ENCODE assay signal across 19 mouse cellular contexts in the genomic region with DNA sequence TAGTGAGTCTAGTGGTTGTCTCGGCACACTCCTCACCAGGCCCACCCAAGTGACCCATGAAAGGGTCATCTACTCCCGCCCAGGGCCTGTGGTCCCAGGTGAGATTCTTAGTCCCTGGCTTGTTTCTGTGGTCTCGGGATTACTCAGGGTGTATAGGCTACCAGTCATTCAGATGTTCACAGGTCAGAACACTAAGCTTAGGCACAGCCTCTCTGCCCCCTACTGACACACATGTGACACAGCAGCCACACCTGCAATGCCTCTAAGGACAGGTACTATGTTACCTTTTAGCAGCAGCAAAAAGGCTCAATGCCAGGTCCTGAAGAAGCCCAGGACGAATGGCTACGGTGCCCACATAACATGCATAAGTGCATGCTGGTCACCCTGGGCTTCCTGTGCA.
DNase-seq lines count a peak whose midpoint lies in the region; ATAC-seq and TF ChIP-seq lines count a peak whose summit lies in the region.
"Had no signal": no experiment of that assay in that cellular context is flagged by ENCODE, and none has a peak within 500 bp of the region (broad histone marks: within the 10 kb centered on the region; RNA-seq: fewer than 3 reads in every experiment).

No protein-coding gene starts in this region.

- intact Hi-C loops in left cerebral cortex, adult 2 months (cut with DNase I), result loop anchor here (5.0 kb wide), 1 partner anchor 96 kb away; no protein-coding TSS in a partner anchor
- intact Hi-C loops in left cerebral cortex, postnatal 14 days (cut with DNase I), result loop anchor here (10.0 kb wide), 2 partner anchors 94 to 204 kb away; partner anchors contain the start of gene Pla2g10

- H3K27ac ChIP-seq in forebrain, postnatal 0 days (ENCODE audit: low read depth, low read length), result no peak overlapping the region
- H3K27ac ChIP-seq in forebrain, embryonic 11.5 days (ENCODE audit: low read depth, low read length), result no peak overlapping the region
- H3K27ac ChIP-seq in left cerebral cortex, adult 2 months, result no peak overlapping the region
- no peak overlapping the region for H3K27ac ChIP-seq in hindbrain, embryonic 14.5 days
- H3K27ac ChIP-seq: forebrain, embryonic 15.5 days; neural tube, embryonic 13.5 days had no signal

- 81% methylated on average over 5 of the region's 5 CpGs for WGBS in forebrain, postnatal 0 days
- WGBS in forebrain, embryonic 11.5 days, result 87% methylated on average over 5 of the region's 5 CpGs
- 80% methylated on average over 5 of the region's 5 CpGs for WGBS in hindbrain, embryonic 14.5 days

- DNase-seq in forebrain, postnatal 0 days, result no peak
- no peak for DNase-seq in forebrain, embryonic 11.5 days (ENCODE audit: low spot score)
- no peak for DNase-seq in left cerebral cortex, adult 2 months (ENCODE audit: extremely low spot score in 1 of 2, low spot score in 2 of 2)
- DNase-seq in left cerebral cortex, postnatal 14 days (ENCODE audit: low spot score in 2 of 2), result no peak
- DNase-seq in 416B (ENCODE audit: low read depth), result peak; percentile 4
- DNase-seq in R1 (ENCODE audit: low read depth, low spot score), result peak; percentile 39
- no peak for DNase-seq in ovary, postnatal 36 days (ENCODE audit: low spot score)
- DNase-seq in hindbrain, embryonic 14.5 days (ENCODE audit: low spot score), result no peak
- DNase-seq: cerebellum, adult 11 months; cerebellum, postnatal 14 days; embryo, embryonic 11 days; kidney, postnatal 14 days; layer of hippocampus, adult 9-11 months; lung, postnatal 10 days; right cerebral cortex, postnatal 14 days; thymus, postnatal 36 days had no signal

- H3K4me2 ChIP-seq in forebrain, postnatal 0 days (ENCODE audit: low read depth), result no peak overlapping the region
- no peak overlapping the region for H3K4me2 ChIP-seq in forebrain, embryonic 11.5 days (ENCODE audit: low read depth, low read length, severe bottlenecking)
- H3K4me2 ChIP-seq in hindbrain, embryonic 14.5 days (replicated peaks), result no peak overlapping the region
- H3K4me2 ChIP-seq: forebrain, embryonic 15.5 days; neural tube, embryonic 13.5 days had no signal

- H3K9me3 ChIP-seq in forebrain, postnatal 0 days (ENCODE audit: low read length), result no peaks in the 10 kb centered on the region
- no peaks in the 10 kb centered on the region for H3K9me3 ChIP-seq in forebrain, embryonic 11.5 days (ENCODE audit: control insufficient read depth, low read length)
- no peaks in the 10 kb centered on the region for H3K9me3 ChIP-seq in hindbrain, embryonic 14.5 days (ENCODE audit: control insufficient read depth, low read length)
- H3K9me3 ChIP-seq: forebrain, embryonic 15.5 days; neural tube, embryonic 13.5 days had no signal

- H3K4me3 ChIP-seq in forebrain, postnatal 0 days (ENCODE audit: low read depth, low read length), result no peak overlapping the region
- no peak overlapping the region for H3K4me3 ChIP-seq in forebrain, embryonic 11.5 days (ENCODE audit: low read depth, low read length)
- no peak overlapping the region for H3K4me3 ChIP-seq in left cerebral cortex, adult 2 months
- no peak overlapping the region for H3K4me3 ChIP-seq in hindbrain, embryonic 14.5 days (replicated peaks; ENCODE audit: low read length)
- H3K4me3 ChIP-seq: erythroblast, embryonic 14.5 days; forebrain, embryonic 15.5 days; neural tube, embryonic 13.5 days had no signal

- H3K36me3 ChIP-seq in forebrain, postnatal 0 days (ENCODE audit: insufficient read depth), result no peaks in the 10 kb centered on the region
- no peaks in the 10 kb centered on the region for H3K36me3 ChIP-seq in forebrain, embryonic 11.5 days (ENCODE audit: control insufficient read depth, insufficient read depth, low read length)
- no peaks in the 10 kb centered on the region for H3K36me3 ChIP-seq in hindbrain, embryonic 14.5 days (replicated peaks; ENCODE audit: control insufficient read depth, insufficient read depth)
- H3K36me3 ChIP-seq: forebrain, embryonic 15.5 days; neural tube, embryonic 13.5 days had no signal

- H3K27me3 ChIP-seq in forebrain, postnatal 0 days (ENCODE audit: insufficient read depth, low read length), result no peaks in the 10 kb centered on the region
- no peaks in the 10 kb centered on the region for H3K27me3 ChIP-seq in forebrain, embryonic 11.5 days (ENCODE audit: control insufficient read depth, insufficient read depth, low read length)
- no peaks in the 10 kb centered on the region for H3K27me3 ChIP-seq in hindbrain, embryonic 14.5 days (ENCODE audit: control insufficient read depth, insufficient read depth, low read length)
- H3K27me3 ChIP-seq: forebrain, embryonic 15.5 days; neural tube, embryonic 13.5 days had no signal

- no peak overlapping the region for H3K9ac ChIP-seq in forebrain, postnatal 0 days
- no peak overlapping the region for H3K9ac ChIP-seq in forebrain, embryonic 11.5 days (ENCODE audit: low read length)
- H3K9ac ChIP-seq in hindbrain, embryonic 14.5 days, result no peak overlapping the region
- H3K9ac ChIP-seq: forebrain, embryonic 15.5 days; neural tube, embryonic 13.5 days had no signal

- TF ChIP-seq CTCF in forebrain, postnatal 0 days (IDR thresholded peaks at IDR 0.05; ENCODE audit: low read depth), result 0 out of 2 replicates have a peak, but pooled peaks have one; percentile 10
- peak; percentile 30 for TF ChIP-seq CTCF in left cerebral cortex, adult 2 months (IDR thresholded peaks at IDR 0.05)

- H3K4me1 ChIP-seq in forebrain, postnatal 0 days (ENCODE audit: insufficient read depth), result no peaks in the 10 kb centered on the region
- H3K4me1 ChIP-seq in forebrain, embryonic 11.5 days (replicated peaks; ENCODE audit: control insufficient read depth, insufficient read depth, low read length), result no peaks in the 10 kb centered on the region
- H3K4me1 ChIP-seq in hindbrain, embryonic 14.5 days (replicated peaks; ENCODE audit: control insufficient read depth, insufficient read depth, low read length), result no peaks in the 10 kb centered on the region
- H3K4me1 ChIP-seq: forebrain, embryonic 15.5 days; neural tube, embryonic 13.5 days had no signal

- ATAC-seq in forebrain, postnatal 0 days, result no peak
- no peak for ATAC-seq in forebrain, embryonic 11.5 days (replicated peaks; ENCODE audit: low FRiP score)
- no peak for ATAC-seq in hindbrain, embryonic 14.5 days (ENCODE audit: low FRiP score)
- ATAC-seq: forebrain, embryonic 15.5 days had no signal

Comparison
In these comparisons a context has a peak if more than half of its experiments do, and no peak if none do; other contexts are left out.
1. DNase-seq: peak in 416B (single experiment) and R1 (single experiment); none in forebrain, postnatal 0 days (single experiment), forebrain, embryonic 11.5 days (single experiment), left cerebral cortex, adult 2 months (0 of 2), left cerebral cortex, postnatal 14 days (0 of 2), ovary, postnatal 36 days (single experiment) and hindbrain, embryonic 14.5 days (single experiment).